Mouse (Mus musculus) kidney, adult 11 months (tissue): ENCODE measurements around the gene Hivep1.

Experiments used
- DNase-seq: peaks from one replicate; pipeline ENCODE4 v3.0.0; 2022

The Hivep1 gene

DNA sequence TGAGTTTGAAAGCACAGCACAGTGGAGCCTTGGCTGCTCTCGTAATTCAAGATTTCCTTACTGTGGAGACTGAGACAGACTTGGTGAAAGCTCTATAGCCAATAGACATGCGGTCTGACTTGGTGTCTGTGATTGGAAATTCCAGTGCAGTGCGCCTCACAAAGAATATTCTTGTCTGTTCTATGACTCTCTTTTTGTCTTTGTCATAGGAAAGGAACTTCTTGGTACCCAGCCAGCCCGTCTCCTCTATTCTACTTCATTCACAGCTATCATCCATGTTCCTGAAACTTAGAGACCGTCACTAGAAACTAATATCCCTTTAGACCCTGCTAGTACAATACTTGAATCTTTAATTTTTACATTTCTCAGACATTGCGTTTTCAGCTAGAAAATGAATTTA lies 64.5 kb downstream of the Hivep1 start:
- DNase-seq: no peak

DNA sequence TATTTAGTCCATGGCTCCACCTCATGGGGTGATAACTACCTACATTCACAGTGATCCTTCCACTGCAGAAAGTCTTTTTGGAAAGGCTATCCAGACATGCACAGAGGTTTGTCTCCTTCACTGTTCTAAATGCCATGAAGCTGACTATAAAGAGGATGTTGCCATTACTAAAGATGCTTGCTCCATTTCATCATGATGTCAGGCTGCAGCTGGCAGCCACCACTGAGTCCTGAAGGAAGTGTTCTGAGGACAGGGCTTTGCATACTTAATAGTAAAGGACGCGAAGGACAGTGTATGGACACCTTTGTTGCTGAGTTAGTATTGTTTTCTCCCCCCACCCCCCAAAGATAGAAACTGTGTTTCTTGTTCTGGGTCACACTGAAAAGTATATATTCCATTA lies 67.2 kb downstream of the Hivep1 start:
- no peak for DNase-seq

DNA sequence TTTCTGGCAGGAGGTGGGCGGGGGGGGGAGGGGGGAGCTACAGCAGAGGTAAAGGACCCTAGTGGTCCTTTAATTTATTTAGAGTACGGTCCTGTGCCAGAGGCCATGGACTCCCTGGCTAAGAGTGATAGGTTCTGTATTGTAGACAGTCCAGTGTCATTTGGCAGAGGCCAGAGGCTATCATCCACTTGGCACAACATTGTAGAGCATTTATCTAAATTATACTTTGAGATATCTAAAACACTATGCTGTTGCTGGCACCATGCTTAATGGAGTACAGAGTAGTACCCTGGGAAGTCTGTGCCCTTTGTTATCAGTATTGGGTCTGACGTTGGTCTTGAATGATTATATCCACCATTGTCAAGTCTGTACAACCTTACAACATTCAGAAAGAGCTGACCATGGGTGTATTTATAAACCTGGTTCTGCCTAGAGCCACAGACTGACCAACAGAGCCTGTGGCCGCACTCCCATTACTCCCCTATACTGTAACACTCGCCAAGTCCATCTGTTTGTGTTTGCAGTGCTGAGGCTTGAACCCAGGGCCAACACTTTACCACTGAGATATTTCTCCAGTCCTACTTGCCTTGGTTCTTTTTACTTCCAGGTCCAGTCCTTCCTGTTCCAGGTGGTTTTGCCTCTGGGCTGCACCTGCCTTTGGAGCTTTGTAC lies 69.4 kb downstream of the Hivep1 start:
- DNase-seq: no peak

DNA sequence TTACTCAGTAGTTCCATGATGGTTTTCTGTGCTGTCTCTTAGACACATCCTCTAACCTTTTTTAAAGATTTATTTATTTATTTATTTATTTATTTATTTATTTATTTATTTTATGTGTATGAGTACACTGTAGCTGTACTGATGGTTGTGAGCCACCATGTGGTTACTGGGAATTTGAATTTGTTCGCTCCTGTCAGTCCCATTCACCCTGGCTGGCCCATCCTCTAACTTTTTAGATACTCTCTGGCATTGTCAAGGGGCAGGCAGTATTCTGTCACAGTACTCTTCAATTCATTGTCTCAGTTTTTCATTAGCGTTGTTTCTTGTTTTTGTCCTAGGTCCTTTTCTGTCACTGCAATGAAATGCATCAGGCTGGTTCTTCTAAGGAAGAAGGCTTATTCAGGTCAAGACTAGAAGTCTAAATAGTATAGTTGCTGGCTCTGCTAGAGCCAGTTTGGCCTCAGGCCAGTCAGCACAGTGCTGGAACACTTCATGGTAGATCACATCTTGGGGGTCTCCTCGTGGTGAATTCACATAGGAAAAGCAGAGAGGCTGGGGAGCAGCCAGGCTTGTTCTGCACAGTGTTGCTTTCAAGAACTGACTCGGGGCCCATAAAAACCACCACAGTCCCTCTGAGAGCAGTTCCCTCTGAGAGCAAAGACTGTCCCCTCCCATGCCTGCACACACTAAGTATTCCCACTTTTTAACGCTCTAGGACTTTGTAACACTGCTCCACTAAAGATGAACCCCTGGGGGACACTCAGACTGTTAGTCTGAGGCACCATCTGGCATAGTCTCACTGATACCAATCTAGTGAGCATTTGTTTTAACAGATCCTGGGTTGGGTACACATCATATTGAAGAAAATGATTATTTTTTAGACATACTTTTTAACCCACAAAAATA lies 70.2 kb downstream of the Hivep1 start:
- DNase-seq: no peak

DNA sequence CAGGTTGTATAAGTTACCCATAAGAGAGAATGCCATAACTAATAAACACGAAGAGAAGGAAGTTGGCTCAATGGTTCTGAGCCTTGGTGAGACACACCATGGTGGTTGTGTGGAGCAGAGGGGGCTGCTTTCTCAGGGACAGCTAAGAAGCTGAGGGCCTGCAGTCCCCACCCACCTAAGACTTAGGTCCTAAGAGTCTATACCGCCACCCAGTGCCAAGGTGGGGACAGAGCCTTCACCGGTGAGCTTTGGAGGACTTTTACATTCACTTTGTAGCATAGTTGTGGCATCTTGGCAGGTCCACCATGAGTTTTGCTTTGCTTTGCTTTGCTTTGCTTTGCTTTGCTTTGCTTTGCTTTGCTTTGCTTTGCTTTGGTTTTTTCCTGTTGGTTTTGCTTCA lies 92.8 kb downstream of the Hivep1 start:
- DNase-seq: no peak

DNA sequence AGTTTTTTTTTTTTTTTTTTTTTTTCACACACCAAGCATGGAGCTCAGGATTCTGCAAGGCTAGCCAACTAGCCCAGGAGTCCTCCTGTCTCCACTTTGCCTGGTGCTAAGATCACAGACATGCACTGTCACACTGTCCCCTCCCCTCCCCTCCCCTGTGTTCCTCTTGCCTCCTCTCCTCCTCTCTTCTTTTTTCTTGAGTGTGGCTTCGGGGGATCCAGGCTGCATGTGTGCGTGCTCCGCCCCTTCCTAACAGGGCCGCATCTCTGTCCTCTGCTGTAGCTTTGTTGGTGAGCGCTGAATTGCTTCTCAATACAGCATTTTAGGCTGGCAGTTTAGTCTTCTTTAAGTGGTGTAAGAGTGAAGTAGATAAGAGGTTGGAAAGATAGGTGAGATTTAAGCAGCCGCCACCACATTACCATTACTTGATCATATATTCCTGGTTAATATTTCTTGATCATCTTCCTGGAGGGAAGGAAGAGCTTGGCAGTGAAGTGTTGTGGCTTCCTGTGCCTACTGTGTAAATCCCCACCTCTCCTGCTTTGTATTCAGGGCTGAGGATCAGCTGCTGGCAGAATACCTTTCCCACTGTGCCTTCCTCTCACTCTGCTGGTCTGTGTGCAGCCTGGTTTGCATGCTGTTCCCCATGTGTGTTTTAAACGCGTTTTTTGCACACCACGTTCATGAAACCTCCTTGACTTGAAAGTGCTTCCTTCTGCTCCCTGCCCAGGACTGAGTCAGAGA lies 97.7 kb downstream of the Hivep1 start:
- DNase-seq: no peak

DNA sequence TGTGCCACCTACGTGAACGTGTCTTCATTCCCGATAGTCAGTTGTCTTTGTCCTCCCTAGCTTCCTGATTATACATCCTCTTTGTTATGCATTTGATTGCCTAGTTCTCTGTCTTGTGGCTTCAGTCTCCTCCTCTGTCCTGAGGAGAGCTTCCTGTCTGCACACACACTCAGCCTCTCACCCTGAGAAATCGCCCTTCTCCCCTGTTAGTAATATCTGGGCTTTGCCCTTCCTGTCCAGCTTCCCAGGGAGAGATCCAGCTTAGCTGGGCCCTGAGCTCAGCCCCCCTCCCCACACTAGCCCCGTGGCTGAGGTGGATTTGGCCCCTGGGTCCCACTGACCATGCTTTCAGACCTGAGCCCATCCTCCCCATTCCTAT lies 98.2 kb downstream of the Hivep1 start:
- no peak for DNase-seq

DNA sequence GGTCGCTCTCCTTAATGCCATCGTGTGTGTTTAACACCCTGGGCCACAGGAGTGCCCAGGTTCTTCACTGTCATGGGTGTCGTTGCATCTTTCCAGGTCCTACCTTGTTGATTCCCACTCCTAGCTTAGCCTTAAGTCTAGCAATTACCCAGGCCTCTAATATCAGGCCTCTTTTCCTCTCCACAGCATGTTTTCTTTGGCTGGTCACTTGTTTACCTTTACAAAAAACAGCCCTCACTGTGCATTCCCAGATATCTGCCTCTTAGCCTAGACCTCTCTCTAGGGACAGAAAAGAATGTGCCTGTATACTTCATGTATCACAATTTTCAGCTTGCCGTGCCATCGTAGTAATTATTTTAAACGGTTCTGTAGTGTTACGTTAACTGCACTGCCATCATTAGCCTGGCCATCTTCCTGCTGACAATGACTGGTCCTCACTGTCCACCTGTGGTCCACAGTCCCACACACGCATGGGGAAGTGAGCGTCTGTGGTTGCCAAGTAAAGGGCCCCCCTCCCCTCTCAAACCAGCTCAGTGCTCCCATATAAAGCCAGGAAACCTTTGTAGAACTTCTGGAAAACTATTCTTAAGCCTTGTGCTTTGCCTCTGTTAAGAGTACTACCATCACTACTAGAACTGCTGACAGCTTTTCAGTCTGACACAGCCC lies 98.8 kb downstream of the Hivep1 start:
- no peak for DNase-seq

DNA sequence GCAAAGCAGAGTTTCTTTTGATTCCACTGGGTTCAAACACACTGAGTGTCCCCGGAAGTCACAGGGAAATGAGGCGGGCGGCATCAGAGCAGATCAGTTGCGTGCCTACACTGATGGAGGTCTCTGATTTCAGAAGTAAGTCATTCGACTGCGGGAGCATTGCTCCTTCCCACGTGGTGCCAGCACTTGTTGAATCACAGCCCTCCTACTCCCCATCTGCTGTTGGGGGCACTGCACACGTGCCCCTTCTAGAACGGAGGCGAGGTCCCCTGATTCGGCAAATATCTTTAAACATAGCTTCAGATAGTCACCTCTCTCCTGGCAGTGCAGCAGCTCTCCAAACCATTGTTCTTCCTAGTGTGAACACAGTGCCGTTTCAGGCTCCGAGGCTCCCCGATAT lies 106.4 kb downstream of the Hivep1 start:
- no peak for DNase-seq

DNA sequence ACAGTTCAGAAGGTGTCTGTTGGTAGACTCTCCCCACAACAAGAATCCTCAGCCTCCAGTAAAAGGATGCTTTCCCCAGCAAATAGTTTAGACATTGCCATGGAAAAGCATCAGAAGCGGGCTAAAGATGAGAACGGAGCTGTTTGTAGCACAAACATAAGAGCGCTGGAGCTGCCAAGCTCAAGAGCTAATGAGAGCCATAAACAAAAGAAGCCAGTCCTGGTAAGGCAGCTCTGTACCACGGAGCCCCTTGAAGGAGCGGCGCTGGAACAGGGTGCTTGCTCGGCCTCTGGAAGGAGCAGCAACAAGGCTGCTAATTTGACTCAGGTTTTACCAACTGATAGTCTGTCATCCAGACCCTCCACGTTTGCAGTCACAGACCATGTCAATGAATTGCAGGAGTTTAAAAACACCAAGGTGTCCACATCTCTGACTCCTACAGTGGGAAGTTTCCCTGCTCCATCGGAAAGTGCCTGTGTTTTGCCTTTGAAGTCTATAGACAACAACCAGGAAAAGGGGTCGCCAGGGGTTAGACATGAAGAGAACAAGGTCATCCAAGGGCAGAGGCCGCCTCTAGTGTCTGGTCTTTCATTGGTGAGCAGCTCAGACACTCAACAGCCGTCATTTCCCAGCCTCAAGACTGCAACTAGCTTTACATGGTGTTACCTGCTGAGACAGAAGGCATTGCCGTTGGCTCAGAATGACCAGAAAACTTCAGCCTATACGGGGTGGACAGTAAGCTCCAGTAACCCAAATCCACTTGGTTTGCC lies 107.8 kb downstream of the Hivep1 start:
- no peak for DNase-seq

DNA sequence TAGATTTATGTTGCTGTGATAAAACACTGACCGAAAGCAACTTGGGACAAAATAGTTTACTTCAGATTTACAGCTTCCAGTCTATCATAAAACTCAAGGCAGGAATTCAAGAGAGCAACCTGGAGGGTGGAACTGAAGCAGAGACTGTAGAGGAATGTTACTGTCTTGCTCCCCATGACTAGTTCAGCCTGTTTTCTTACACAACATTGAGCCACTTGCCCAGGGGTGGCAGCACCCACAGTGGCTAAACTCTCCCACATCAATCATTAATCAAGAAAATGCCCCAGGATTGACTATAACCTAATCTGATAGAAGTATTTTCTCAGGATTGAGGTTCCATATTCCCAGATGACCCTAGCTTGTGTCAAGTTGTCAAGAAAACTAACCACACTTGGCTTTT lies 119.0 kb downstream of the Hivep1 start:
- DNase-seq: no peak

DNA sequence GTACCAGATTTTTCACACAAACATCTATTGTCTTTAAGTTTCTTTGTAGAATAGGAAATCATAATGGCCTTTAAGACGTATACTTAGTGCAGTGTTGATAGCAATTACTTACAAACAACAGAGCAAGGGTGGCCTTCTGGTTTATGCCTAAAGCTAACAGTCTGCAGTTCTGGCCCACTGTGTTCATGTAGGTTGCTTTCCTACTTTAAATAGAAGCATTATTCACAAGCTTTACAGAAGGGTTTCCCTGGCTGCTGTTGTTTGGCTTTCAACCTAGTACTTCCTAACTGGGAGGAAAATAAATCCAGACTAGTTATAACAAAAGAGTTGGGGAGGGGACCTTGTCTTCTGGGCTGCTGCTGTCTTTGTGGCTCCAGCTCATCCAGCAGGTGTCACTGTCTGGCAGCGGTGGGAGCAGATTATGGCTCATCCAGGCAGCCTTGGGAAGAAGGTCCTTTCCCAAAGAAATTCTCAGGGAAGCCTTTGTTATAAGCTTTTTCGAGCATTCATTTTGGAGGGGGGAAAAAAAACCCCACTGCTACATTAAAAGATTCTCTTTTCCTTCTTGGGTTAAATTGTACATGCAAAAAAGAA lies 123.1 kb downstream of the Hivep1 start:
- no peak for DNase-seq

DNA sequence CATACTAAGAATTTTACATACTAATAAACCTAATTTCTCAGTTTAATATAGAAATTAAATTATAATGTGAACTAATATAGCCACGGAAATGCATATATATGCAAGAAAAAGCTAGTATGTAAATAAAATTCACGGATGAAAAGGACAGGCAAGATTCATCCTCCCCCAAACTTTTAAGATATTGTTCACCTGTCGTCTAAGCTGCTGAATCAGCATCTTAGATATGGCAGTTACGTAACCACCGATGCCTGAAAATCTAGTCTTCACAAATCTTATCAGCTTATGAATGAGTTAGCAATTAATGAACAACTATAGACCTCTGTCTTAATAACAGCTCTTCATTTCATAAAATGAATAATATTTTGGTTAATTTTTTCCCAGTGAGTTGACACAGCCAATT lies 130.8 kb downstream of the Hivep1 start:
- no peak for DNase-seq

DNA sequence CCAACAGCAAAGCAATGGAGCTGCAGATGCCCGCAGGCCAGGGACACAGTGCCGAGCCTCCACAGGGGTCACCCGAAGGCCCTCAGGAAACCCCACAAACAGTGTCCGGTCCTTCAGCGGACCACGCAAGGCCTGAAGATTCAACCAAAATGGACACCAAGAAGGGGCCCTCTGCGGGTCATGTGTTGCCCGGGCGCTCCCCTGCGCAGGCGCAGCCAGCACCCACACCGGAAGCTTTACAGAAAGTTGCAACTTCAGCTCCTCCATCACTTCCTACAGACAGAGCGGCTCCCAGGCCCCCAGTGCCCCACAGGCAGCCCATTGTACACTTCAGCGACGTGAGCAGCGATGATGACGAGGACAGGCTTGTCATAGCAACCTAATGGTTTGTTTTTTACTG lies 132.3 kb downstream of the Hivep1 start:
- no peak for DNase-seq

DNA sequence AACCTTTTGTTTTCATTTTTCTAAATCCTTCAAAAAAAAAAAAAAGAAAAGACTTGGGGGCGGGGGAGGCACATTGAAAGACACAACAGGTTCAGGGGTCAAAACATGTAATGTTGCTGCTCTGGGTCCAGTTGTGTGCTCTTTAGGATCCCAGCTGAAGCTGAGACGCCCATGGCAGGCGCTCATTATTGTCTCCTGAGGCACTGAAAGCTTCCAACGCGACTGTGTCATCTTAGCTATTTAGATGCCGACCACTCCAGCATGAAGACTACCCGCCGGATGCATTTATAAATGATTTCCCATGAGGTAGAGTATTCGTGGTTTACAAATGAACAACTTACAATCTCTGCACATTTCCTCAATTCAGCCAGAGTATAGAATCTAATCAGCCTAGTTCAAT lies 141.2 kb downstream of the Hivep1 start:
- no peak for DNase-seq

DNA sequence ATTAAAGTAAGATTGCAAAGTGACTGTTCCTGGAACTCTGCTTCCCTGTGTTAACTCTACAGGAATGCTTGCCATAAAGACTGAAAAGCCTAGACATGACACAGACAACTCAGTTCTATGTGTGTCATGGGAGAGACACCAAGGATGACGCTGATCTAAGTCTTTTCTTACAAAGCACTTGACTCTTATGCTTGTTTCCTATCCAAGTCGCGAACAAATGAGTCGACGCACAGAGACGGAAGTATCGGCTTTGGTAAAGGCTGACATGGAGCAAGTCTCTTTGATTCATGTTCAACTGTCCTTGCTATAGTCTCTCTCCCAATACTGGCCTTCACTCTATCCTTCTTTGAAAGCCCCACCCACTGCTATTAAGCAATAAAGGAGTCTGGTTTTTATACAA lies 143.8 kb downstream of the Hivep1 start:
- no peak for DNase-seq

DNA sequence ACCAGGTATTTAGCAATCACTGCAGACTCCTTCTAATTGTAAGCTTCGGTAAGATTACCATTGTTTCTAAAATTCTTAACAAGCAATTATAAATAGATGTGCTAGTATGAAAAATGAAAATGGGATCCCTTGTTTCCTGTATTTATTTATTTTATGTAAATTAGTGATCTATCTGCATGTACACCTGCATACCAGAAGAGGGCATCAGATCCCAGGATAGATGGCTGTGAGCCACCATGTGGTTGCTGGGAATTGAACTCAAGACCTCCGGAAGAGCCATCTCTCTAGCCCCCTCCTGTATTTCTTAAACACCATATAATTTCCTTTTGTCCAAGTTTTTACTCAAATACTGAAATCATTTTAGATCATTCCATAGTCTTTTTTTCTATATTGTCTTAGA lies 145.8 kb downstream of the Hivep1 start:
- no peak for DNase-seq

DNA sequence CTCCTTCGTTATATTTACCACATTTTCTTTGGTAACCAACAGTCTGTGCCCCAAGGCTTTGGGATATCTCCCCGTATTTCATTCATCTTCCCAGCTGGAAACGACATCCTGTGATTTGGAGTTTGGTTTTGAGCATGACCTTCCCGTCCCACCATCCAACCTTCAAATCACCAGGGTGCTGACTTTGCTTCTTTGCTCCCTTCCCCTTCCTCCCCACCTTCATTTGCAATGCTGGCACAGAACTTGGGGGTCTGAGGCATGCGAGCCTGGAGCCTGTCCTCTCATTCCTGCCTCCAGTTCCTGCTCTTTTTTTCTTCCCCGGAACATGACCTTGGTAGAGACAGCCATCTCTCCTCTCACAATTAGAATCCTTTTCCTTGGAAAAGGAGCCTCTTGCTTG lies 161.7 kb downstream of the Hivep1 start:
- DNase-seq: no peak

DNA sequence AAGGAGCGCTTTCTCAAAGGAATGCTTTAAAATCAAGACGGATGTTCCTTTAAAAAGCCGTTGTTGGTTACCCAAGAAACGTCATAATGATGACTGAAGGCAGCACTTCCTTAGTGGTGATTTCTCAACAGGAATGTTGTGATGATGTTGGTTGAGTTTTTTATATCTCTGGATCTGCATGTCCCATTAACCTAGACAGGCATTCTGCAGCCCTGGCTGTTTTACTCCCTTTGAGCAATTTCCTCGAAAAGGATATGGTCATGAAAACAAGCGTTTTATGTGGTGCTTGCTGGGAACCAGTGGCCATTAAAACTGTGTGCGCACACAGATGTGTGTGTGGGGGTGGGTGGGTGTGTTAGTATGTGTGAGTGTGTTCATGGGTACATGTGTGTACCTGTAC lies 170.6 kb downstream of the Hivep1 start:
- no peak for DNase-seq

DNA sequence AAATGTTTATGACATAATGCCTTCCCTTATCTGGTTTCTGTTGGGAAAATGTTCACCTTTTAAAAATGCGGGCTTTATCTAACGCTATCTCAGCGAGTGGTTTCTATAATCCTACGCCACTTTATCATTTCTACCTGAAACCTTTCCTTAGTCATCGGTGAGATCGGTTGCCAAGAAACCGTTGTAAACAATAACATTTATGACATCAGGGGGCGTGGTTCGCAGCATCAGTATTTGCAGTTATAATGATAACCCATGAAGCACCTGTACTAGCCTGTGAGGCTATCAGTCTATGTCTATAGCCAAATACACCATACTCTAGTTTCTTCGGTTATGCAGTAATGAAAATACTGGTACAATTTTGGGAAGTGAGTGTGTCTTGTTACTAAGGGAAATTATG lies 177.0 kb downstream of the Hivep1 start:
- no peak for DNase-seq

DNA sequence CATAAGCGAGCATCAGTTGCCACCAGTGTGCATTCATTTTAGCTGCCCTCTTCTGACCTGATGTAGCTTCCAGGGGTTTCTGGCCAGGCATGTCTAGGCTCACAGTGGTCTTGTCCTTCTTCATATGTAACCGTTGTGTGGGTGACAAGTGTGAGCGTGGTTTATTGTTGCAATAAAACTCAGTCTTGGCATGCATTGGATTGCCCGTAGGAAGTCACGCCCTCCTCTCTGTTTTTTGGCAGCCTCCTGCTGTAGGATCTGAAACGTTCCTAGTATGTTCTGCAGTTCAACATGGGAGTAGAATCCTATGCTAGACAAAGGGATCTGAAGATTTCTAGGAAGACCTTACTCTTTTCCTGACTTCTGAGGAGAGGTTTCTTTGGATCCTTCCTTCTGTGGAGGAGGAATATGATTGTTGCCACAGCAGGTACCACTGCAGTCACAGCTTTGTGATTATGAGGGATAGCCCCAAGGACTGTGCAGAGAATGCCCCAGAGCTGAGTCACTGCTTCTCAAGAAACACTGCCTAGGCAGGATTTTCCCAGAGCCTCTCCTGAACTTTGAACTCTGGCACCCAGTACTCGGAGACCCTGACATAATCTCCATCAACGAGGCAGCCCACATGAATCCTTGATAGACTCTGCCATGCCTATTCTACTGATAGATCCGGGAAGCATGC lies 182.1 kb downstream of the Hivep1 start:
- no peak for DNase-seq

DNA sequence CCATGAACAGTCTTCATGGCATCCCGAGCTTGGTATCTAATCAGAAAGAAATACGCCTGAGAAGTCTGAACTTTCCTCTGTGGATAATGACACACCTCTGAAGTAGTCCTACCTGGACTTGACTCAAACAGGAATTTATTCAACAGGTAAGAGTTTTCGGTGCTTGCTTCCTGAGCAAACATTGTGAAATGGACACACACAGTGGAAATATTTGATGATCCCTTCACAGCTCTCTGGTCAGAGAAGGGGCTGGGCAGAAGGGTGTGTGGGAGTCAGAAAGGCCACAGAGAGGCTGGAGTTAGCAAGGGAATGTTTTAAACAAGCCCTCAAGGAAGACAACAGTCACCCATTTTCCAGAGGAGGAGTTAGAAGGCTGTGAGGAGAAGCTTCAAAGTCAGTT lies 186.7 kb downstream of the Hivep1 start:
- no peak for DNase-seq
